Mouse (Mus musculus) layer of hippocampus, adult 6 months (tissue): ENCODE results near the gene Cnga2. TPM values are rescaled to one million over a fixed set of nuclear protein-coding genes. Genes with fewer than 3 reads are reported as not detected.

Experiments used
- long read RNA-seq, 2 experiments: library from polyadenylated mRNA; unstranded; transcript quantifications; one replicate each; pipeline ENCODE4 v2.0.0; 2019 to 2020
- polyA plus RNA-seq: library from polyadenylated mRNA; unstranded; fragments of <200 nt; fragmentation: Nextera tagmentation; gene quantifications from 2 replicates; pipeline ENCODE4 v1.2.3, GENCODE M21; 2021

Gene Cnga2
- not detected in 2 replicates for polyA plus RNA-seq
- long read RNA-seq, experiment 1, partial matches to known transcripts: 0 of 1 reads
- long read RNA-seq, experiment 1, other reads (novel, unspliced or antisense): 1 of 1 reads
- long read RNA-seq, experiment 2: 0 reads

GRCm38 (mm10) chrX:71991549-71991948 is at the start of gene Cnga2:
Gene Cnga2 (plus strand): TSS chrX:71991849.

GRCm38 (mm10) chrX:71962073-71963051 is 29.3 kb upstream of the Cnga2 start, which contains the start of gene Prrg3:
Gene Prrg3 (plus strand): TSS chrX:71962624.

DNA sequence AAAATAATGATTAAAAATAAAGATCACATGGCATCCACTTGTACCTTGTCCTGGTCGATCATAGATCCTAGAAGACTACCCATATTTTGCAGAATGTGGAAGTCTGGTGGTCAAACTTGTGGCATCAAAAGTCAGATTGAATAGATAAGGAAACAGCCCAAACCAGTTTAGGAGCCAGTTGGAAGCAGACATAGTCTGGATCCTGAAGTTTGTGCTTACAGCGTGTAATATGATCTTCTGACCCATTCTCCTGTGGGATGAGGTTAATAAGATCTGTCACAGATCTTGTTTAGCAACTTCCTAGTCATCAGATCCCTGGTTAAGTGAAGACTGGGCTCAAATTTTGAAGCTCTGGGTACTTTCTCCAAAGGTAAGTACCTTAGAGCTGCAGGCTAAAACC is 19.0 kb upstream of the Cnga2 start, which contains the start of gene Fate1:
Gene Fate1 (plus strand): TSS at position 301 of the 400 bp plus-strand sequence.

Other genes with a start within 250 kb of the Cnga2 start
- gene Vma21, start 175.9 kb upstream of the Cnga2 start, polyA plus RNA-seq: 38.9 and 47.7 TPM in 2 replicates
- not detected in 2 replicates for gene Gm1141, start 70.8 kb upstream of the Cnga2 start, polyA plus RNA-seq
- 4.9 and 5.5 TPM in 2 replicates for gene Prrg3, start 29.2 kb upstream of the Cnga2 start, polyA plus RNA-seq
- not detected in 2 replicates for gene Fate1, start 18.9 kb upstream of the Cnga2 start, polyA plus RNA-seq
- not detected in 2 replicates for gene Magea4, start 230.2 kb downstream of the Cnga2 start, polyA plus RNA-seq